Comparison of ENCODE assay signal across 18 mouse cellular contexts in genomic region chr6:28890426-28890825, GRCm38 (mm10). TPM values are rescaled to one million over a fixed set of nuclear protein-coding genes. Genes with fewer than 3 reads are reported as not detected.
DNase-seq lines count a peak whose midpoint lies in the region; ATAC-seq and TF ChIP-seq lines count a peak whose summit lies in the region.
"Had no signal": no experiment of that assay in that cellular context is flagged by ENCODE, and none has a peak within 500 bp of the region (broad histone marks: within the 10 kb centered on the region; RNA-seq: fewer than 3 reads in every experiment).

No protein-coding gene starts in this region.

- H3K27me3 ChIP-seq in forebrain, embryonic 14.5 days (replicated peaks; ENCODE audit: control insufficient read depth, insufficient read depth, low read length): 0 out of 2 replicates have a peak, but pooled peaks cover 6% of the 10 kb centered on the region
- H3K27me3 ChIP-seq in forebrain, embryonic 11.5 days (ENCODE audit: control insufficient read depth, insufficient read depth, low read length): no peaks in the 10 kb centered on the region
- no peaks in the 10 kb centered on the region for H3K27me3 ChIP-seq in midbrain, embryonic 11.5 days (ENCODE audit: control insufficient read depth, insufficient read depth, low read length)
- no peaks in the 10 kb centered on the region for H3K27me3 ChIP-seq in midbrain, embryonic 10.5 days (ENCODE audit: low read depth, poor library complexity, severe bottlenecking)
- no peaks in the 10 kb centered on the region for H3K27me3 ChIP-seq in hindbrain, postnatal 0 days (ENCODE audit: insufficient read depth, low read length)
- no peaks in the 10 kb centered on the region for H3K27me3 ChIP-seq in midbrain, embryonic 16.5 days (ENCODE audit: control insufficient read depth, insufficient read depth, low read depth, low read length)
- H3K27me3 ChIP-seq in heart, embryonic 10.5 days (ENCODE audit: insufficient read depth, poor library complexity, severe bottlenecking): no peaks in the 10 kb centered on the region
- H3K27me3 ChIP-seq: CH12.LX; heart, embryonic 15.5 days; limb, embryonic 13.5 days; midbrain, embryonic 12.5 days had no signal

- peak; percentile 59; the same call in 1 of the 2 replicates for ATAC-seq in forebrain, embryonic 14.5 days
- no peak for ATAC-seq in forebrain, embryonic 11.5 days (replicated peaks; ENCODE audit: low FRiP score)
- ATAC-seq in midbrain, embryonic 11.5 days (ENCODE audit: low FRiP score): no peak
- ATAC-seq in hindbrain, postnatal 0 days: peak; percentile 64
- ATAC-seq in midbrain, embryonic 16.5 days: peak; percentile 76; the same call in 1 of the 2 replicates

- H3K4me1 ChIP-seq in forebrain, embryonic 14.5 days (ENCODE audit: control insufficient read depth, insufficient read depth, low read length): peaks cover 19% of the 10 kb centered on the region
- peaks cover 5% of the 10 kb centered on the region; the same call in 1 of the 2 replicates for H3K4me1 ChIP-seq in forebrain, embryonic 11.5 days (replicated peaks; ENCODE audit: control insufficient read depth, insufficient read depth, low read length)
- H3K4me1 ChIP-seq in midbrain, embryonic 11.5 days (ENCODE audit: control insufficient read depth, insufficient read depth, low read length): no peaks in the 10 kb centered on the region
- H3K4me1 ChIP-seq in midbrain, embryonic 10.5 days: peaks cover 10% of the 10 kb centered on the region
- H3K4me1 ChIP-seq in hindbrain, postnatal 0 days (ENCODE audit: insufficient read depth, low read length): peaks cover 21% of the 10 kb centered on the region
- peaks cover 13% of the 10 kb centered on the region for H3K4me1 ChIP-seq in midbrain, embryonic 16.5 days (ENCODE audit: control insufficient read depth, insufficient read depth, low read length)
- H3K4me1 ChIP-seq in heart, embryonic 10.5 days: peaks cover 13% of the 10 kb centered on the region; the same call in 1 of the 2 replicates
- H3K4me1 ChIP-seq: limb, embryonic 13.5 days had no signal

- intact Hi-C loops in heart, postnatal 25 days (cut with DNase I): no loop called here

- H3K9me3 ChIP-seq in forebrain, embryonic 14.5 days (replicated peaks; ENCODE audit: control insufficient read depth, low read length): no peaks in the 10 kb centered on the region
- H3K9me3 ChIP-seq in forebrain, embryonic 11.5 days (ENCODE audit: control insufficient read depth, low read length): no peaks in the 10 kb centered on the region
- no peaks in the 10 kb centered on the region for H3K9me3 ChIP-seq in midbrain, embryonic 11.5 days (ENCODE audit: control insufficient read depth, low read length)
- no peaks in the 10 kb centered on the region for H3K9me3 ChIP-seq in midbrain, embryonic 10.5 days (replicated peaks)
- no peaks in the 10 kb centered on the region for H3K9me3 ChIP-seq in hindbrain, postnatal 0 days (ENCODE audit: low read length)
- H3K9me3 ChIP-seq in midbrain, embryonic 16.5 days (replicated peaks; ENCODE audit: control insufficient read depth, low read length, poor library complexity, severe bottlenecking): no peaks in the 10 kb centered on the region
- H3K9me3 ChIP-seq in heart, embryonic 10.5 days: no peaks in the 10 kb centered on the region
- H3K9me3 ChIP-seq: heart, embryonic 15.5 days; limb, embryonic 13.5 days; midbrain, embryonic 12.5 days had no signal

- peak; percentile 82 for DNase-seq in forebrain, embryonic 14.5 days (ENCODE audit: low spot score)
- no peak for DNase-seq in forebrain, embryonic 11.5 days (ENCODE audit: low spot score)
- peak; percentile 75 for DNase-seq in midbrain, embryonic 11.5 days (ENCODE audit: low spot score, missing footprints)
- DNase-seq in midbrain, embryonic 10.5 days (ENCODE audit: low spot score): no peak
- peak; percentile 79 for DNase-seq in hindbrain, postnatal 0 days (ENCODE audit: low spot score)
- no peak for DNase-seq in heart, postnatal 25 days (ENCODE audit: low spot score)
- no peak for DNase-seq in heart, embryonic 10.5 days (ENCODE audit: low spot score)
- DNase-seq: adrenal gland, postnatal 10 days; cerebellum, adult 9-11 months; heart, adult 11 months; lung, postnatal 36 days; retina, postnatal 1 day had no signal

- no peak overlapping the region for H3K9ac ChIP-seq in forebrain, embryonic 14.5 days (ENCODE audit: low read length)
- no peak overlapping the region for H3K9ac ChIP-seq in forebrain, embryonic 11.5 days (ENCODE audit: low read length)
- no peak overlapping the region for H3K9ac ChIP-seq in midbrain, embryonic 11.5 days (ENCODE audit: low read length)
- H3K9ac ChIP-seq in hindbrain, postnatal 0 days (replicated peaks; ENCODE audit: low read length): no peak overlapping the region
- H3K9ac ChIP-seq in midbrain, embryonic 16.5 days (ENCODE audit: low read depth, low read length): no peak overlapping the region
- H3K9ac ChIP-seq: heart, embryonic 15.5 days; limb, embryonic 13.5 days; midbrain, embryonic 12.5 days had no signal

- H3K4me2 ChIP-seq in forebrain, embryonic 14.5 days (ENCODE audit: low read length): no peak overlapping the region
- no peak overlapping the region for H3K4me2 ChIP-seq in forebrain, embryonic 11.5 days (ENCODE audit: low read depth, low read length, severe bottlenecking)
- no peak overlapping the region for H3K4me2 ChIP-seq in midbrain, embryonic 11.5 days
- no peak overlapping the region for H3K4me2 ChIP-seq in hindbrain, postnatal 0 days (ENCODE audit: low read depth, low read length)
- no peak overlapping the region for H3K4me2 ChIP-seq in midbrain, embryonic 16.5 days (ENCODE audit: low read length)
- H3K4me2 ChIP-seq: heart, embryonic 15.5 days; limb, embryonic 13.5 days; midbrain, embryonic 12.5 days had no signal

- H3K27ac ChIP-seq in forebrain, embryonic 14.5 days (ENCODE audit: low read depth, low read length): peak overlapping the region; percentile 33
- no peak overlapping the region for H3K27ac ChIP-seq in forebrain, embryonic 11.5 days (ENCODE audit: low read depth, low read length)
- H3K27ac ChIP-seq in midbrain, embryonic 11.5 days (ENCODE audit: low read depth, low read length): no peak overlapping the region
- no peak overlapping the region for H3K27ac ChIP-seq in midbrain, embryonic 10.5 days (replicated peaks)
- peak overlapping the region; percentile 60 for H3K27ac ChIP-seq in hindbrain, postnatal 0 days
- peak overlapping the region; percentile 31; the same call in 1 of the 2 replicates for H3K27ac ChIP-seq in midbrain, embryonic 16.5 days (ENCODE audit: low read length)
- no peak overlapping the region for H3K27ac ChIP-seq in heart, embryonic 10.5 days
- H3K27ac ChIP-seq: heart, embryonic 15.5 days; limb, embryonic 13.5 days; midbrain, embryonic 12.5 days had no signal

- peaks cover 22% of the 10 kb centered on the region for H3K36me3 ChIP-seq in forebrain, embryonic 14.5 days (ENCODE audit: control insufficient read depth, insufficient read depth, low read length)
- H3K36me3 ChIP-seq in forebrain, embryonic 11.5 days (ENCODE audit: control insufficient read depth, insufficient read depth, low read length): no peaks in the 10 kb centered on the region; the same call in 1 of the 2 replicates
- peaks cover 3% of the 10 kb centered on the region; the same call in 1 of the 2 replicates for H3K36me3 ChIP-seq in midbrain, embryonic 11.5 days (ENCODE audit: control insufficient read depth, insufficient read depth, low read length)
- H3K36me3 ChIP-seq in midbrain, embryonic 10.5 days: peaks cover 56% of the 10 kb centered on the region
- H3K36me3 ChIP-seq in hindbrain, postnatal 0 days (ENCODE audit: insufficient read depth, low read length): peaks cover 4% of the 10 kb centered on the region; the same call in 1 of the 2 replicates
- H3K36me3 ChIP-seq in midbrain, embryonic 16.5 days (ENCODE audit: control insufficient read depth, insufficient read depth, low read length): no peaks in the 10 kb centered on the region
- peaks cover 55% of the 10 kb centered on the region for H3K36me3 ChIP-seq in heart, embryonic 10.5 days

- TF ChIP-seq CTCF in hindbrain, postnatal 0 days (IDR thresholded peaks at IDR 0.05; ENCODE audit: low read depth): no peak

- no peak overlapping the region for H3K4me3 ChIP-seq in forebrain, embryonic 14.5 days (ENCODE audit: low read depth, low read length)
- H3K4me3 ChIP-seq in forebrain, embryonic 11.5 days (ENCODE audit: low read depth, low read length): no peak overlapping the region
- no peak overlapping the region for H3K4me3 ChIP-seq in midbrain, embryonic 11.5 days (ENCODE audit: low read depth, low read length)
- H3K4me3 ChIP-seq in midbrain, embryonic 10.5 days: no peak overlapping the region
- no peak overlapping the region for H3K4me3 ChIP-seq in hindbrain, postnatal 0 days (ENCODE audit: low read length)
- H3K4me3 ChIP-seq in midbrain, embryonic 16.5 days (ENCODE audit: low read depth, low read length): no peak overlapping the region
- H3K4me3 ChIP-seq in heart, embryonic 10.5 days: no peak overlapping the region
- H3K4me3 ChIP-seq: heart, embryonic 15.5 days; limb, embryonic 13.5 days; midbrain, embryonic 12.5 days had no signal

- WGBS in forebrain, embryonic 14.5 days: 27% methylated on average over 6 of the region's 6 CpGs
- 83% methylated on average over 6 of the region's 6 CpGs for WGBS in forebrain, embryonic 11.5 days
- 83% methylated on average over 6 of the region's 6 CpGs for WGBS in midbrain, embryonic 11.5 days
- 80% methylated on average over 6 of the region's 6 CpGs for WGBS in midbrain, embryonic 10.5 days
- 37% methylated on average over 6 of the region's 6 CpGs for WGBS in hindbrain, postnatal 0 days
- WGBS in midbrain, embryonic 16.5 days: 54% methylated on average over 6 of the region's 6 CpGs
- 90% methylated on average over 6 of the region's 6 CpGs for WGBS in heart, embryonic 10.5 days

RNA-seq across cellular contexts. Expression of gene Lrrc4, which starts 58.9 kb away (rescaled TPM):
- polyA plus RNA-seq in forebrain, embryonic 14.5 days (2014; fragmentation: Nextera tagmentation; extraction: Ambion mirVana): 5.8 and 7.6 TPM in 2 replicates
- 3.6 and 3.7 TPM in 2 replicates for polyA plus RNA-seq in forebrain, embryonic 11.5 days (2014; fragmentation: Nextera tagmentation; extraction: Ambion mirVana)
- polyA plus RNA-seq in midbrain, embryonic 11.5 days (2014; fragmentation: Nextera tagmentation; extraction: Ambion mirVana): 2.2 and 2.7 TPM in 2 replicates
- 1.5 and 2.3 TPM in 2 replicates for polyA plus RNA-seq in midbrain, embryonic 10.5 days (2016; fragmentation: Nextera tagmentation; extraction: Ambion mirVana)
- total RNA-seq in hindbrain, postnatal 0 days (2014; rRNA removed): 54.8 and 59.8 TPM in 2 replicates
- polyA plus RNA-seq in hindbrain, postnatal 0 days (2015; fragmentation: Nextera tagmentation; extraction: Ambion mirVana): 6.0 and 6.1 TPM in 2 replicates
- 6.7 and 6.8 TPM in 2 replicates for polyA plus RNA-seq in midbrain, embryonic 16.5 days (2015; fragmentation: Nextera tagmentation; extraction: Ambion mirVana)
- total RNA-seq in heart, postnatal 25 days (2021): under 1 TPM; 0.23 to 0.36 TPM
- polyA plus RNA-seq in heart, embryonic 10.5 days (2016; fragmentation: Nextera tagmentation; extraction: Ambion mirVana): 0.73 and 0.87 TPM in 2 replicates
- total RNA-seq: neutrophil, adult 5-6 weeks had no signal

Comparison
In these comparisons a context has a peak if more than half of its experiments do, and no peak if none do; other contexts are left out.
1. ATAC-seq: peak in forebrain, embryonic 14.5 days (single experiment), hindbrain, postnatal 0 days (single experiment) and midbrain, embryonic 16.5 days (single experiment); none in forebrain, embryonic 11.5 days (single experiment) and midbrain, embryonic 11.5 days (single experiment).
2. DNase-seq: peak in forebrain, embryonic 14.5 days (single experiment), midbrain, embryonic 11.5 days (single experiment) and hindbrain, postnatal 0 days (single experiment); none in forebrain, embryonic 11.5 days (single experiment), midbrain, embryonic 10.5 days (single experiment), heart, postnatal 25 days (single experiment) and heart, embryonic 10.5 days (single experiment).
3. H3K27ac ChIP-seq: peak in forebrain, embryonic 14.5 days (single experiment), hindbrain, postnatal 0 days (single experiment) and midbrain, embryonic 16.5 days (single experiment); none in forebrain, embryonic 11.5 days (single experiment), midbrain, embryonic 11.5 days (single experiment), midbrain, embryonic 10.5 days (single experiment) and heart, embryonic 10.5 days (single experiment).